Comparison of ENCODE assay signal across 19 mouse cellular contexts in the genomic region with DNA sequence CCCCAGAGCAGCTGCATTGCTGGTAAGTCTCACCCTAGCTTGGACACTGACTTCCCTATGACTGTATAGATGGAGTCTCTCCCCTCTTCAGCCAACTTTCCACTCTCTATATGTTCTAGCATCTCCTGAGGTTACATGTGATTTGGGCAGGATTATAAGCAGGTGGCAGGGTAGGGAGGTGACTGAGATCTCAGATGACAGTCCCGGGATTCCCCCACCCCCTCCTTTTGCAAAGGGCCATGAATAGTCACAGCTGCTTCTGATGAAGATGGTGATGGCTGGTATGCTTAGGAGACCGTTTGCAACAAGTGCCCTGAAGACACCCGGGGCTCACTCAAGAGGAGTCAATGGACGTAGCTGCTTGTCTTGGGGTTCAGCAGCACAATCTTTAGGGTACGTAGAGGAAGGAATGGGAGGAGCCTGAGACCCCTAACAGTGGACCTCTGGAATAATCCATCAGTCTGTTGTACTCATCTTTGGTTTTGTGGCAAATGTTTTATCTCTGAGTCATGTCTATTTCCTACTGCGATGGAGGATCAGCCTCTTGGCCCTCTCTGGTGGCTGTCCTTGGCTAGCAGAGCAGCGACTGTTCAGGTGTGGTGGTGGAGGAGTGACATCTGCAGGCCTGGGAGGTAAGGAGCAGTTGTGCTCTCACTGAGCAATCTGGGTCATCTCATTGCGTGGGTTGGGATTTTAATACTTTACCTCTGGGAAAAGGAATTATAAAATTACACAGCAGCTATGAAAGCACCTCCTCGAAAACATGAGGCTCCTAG. TPM values are rescaled to one million over a fixed set of nuclear protein-coding genes. Genes with fewer than 3 reads are reported as not detected.
"Had no signal": no experiment of that assay in that cellular context is flagged by ENCODE, and none has a peak within 500 bp of the region (broad histone marks: within the 10 kb centered on the region; RNA-seq: fewer than 3 reads in every experiment).

No protein-coding gene starts in this region.

- H3K36me3 ChIP-seq: limb, embryonic 12.5 days; liver, embryonic 13.5 days; lung, embryonic 15.5 days; midbrain, embryonic 13.5 days; neural tube, embryonic 15.5 days had no signal

- H3K27me3 ChIP-seq: lung, embryonic 15.5 days; neural tube, embryonic 15.5 days had no signal

- ATAC-seq: liver, postnatal 0 days; midbrain, embryonic 13.5 days had no signal

- H3K9me3 ChIP-seq: limb, embryonic 12.5 days; liver, embryonic 13.5 days; lung, embryonic 15.5 days; neural tube, embryonic 15.5 days had no signal

- H3K27ac ChIP-seq: limb, embryonic 12.5 days; liver, embryonic 13.5 days; lung, embryonic 15.5 days; midbrain, embryonic 13.5 days; neural tube, embryonic 15.5 days; stomach, postnatal 0 days had no signal

- DNase-seq: kidney, postnatal 36 days; layer of hippocampus, adult 9-11 months; liver; liver, embryonic 13.5 days; liver, postnatal 0 days; lung, postnatal 14 days; right cerebral cortex, adult 18-20 months; right cerebral cortex, postnatal 25 days; thymus, postnatal 4 days had no signal

- H3K4me1 ChIP-seq: liver, embryonic 13.5 days had no signal

- H3K4me3 ChIP-seq: limb, embryonic 12.5 days; liver, embryonic 13.5 days; lung, embryonic 15.5 days; midbrain, embryonic 13.5 days; myocyte; neural tube, embryonic 15.5 days had no signal

- H3K4me2 ChIP-seq: limb, embryonic 12.5 days; liver, embryonic 13.5 days; lung, embryonic 15.5 days; midbrain, embryonic 13.5 days; neural tube, embryonic 15.5 days had no signal

- H3K9ac ChIP-seq: limb, embryonic 12.5 days; liver, embryonic 13.5 days; liver, postnatal 0 days; lung, embryonic 15.5 days; midbrain, embryonic 13.5 days; neural tube, embryonic 15.5 days had no signal

RNA-seq across cellular contexts. Expression of a gene that starts 38.5 kb away (rescaled TPM):
- total RNA-seq: layer of hippocampus, adult 18-20 months; left cerebral cortex, postnatal 36 days; megakaryocyte-erythroid progenitor cell, adult 5-6 weeks had no signal
- polyA plus RNA-seq: limb, embryonic 12.5 days; liver, embryonic 13.5 days; liver, postnatal 0 days; midbrain, embryonic 13.5 days; myocyte; neural tube, embryonic 11.5 days; neural tube, embryonic 15.5 days had no signal
